Mouse (Mus musculus): Measurements from ENCODE around the gene Slc6a11.

Slc6a11 gene

GRCm38 (mm10) chr6:114273997-114274728 is 143.1 kb downstream of the Slc6a11 start:
- Histone ChIP-seq H3K4me3 (replicated peaks; ENCODE audit: low read length) (no peak overlapping the region), H3K27me3 (ENCODE audit: insufficient read depth, low read length) (peaks cover 70% of the 10 kb centered on the region), H3K4me1 (replicated peaks; ENCODE audit: low read depth, low read length) (no peaks in the 10 kb centered on the region; the same call in none of the 2 replicates), H3K9me3 (ENCODE audit: low read length) (no peaks in the 10 kb centered on the region), H3K36me3 (ENCODE audit: insufficient read depth, low read length) (no peaks in the 10 kb centered on the region)
- TF ChIP-seq POU5F1 (IDR thresholded peaks at IDR 0.05; ENCODE audit: borderline replicate concordance, low read length), result no peak
- TF ChIP-seq NANOG (IDR thresholded peaks at IDR 0.05; ENCODE audit: borderline replicate concordance, low read length), result no peak
- TF ChIP-seq CTCF (conservative IDR thresholded peaks at IDR 0.05; ENCODE audit: low read length), result no peak

- Histone ChIP-seq H3K27me3 (ENCODE audit: insufficient read depth, low read length) (peaks cover 71% of the 10 kb centered on the region), H3K4me3 (replicated peaks; ENCODE audit: low read length) (no peak overlapping the region), H3K4me1 (replicated peaks; ENCODE audit: low read depth, low read length) (no peaks in the 10 kb centered on the region; the same call in 1 of the 2 replicates), H3K9me3 (ENCODE audit: low read length) (no peaks in the 10 kb centered on the region), H3K36me3 (ENCODE audit: insufficient read depth, low read length) (no peaks in the 10 kb centered on the region)
- TF ChIP-seq POU5F1 (IDR thresholded peaks at IDR 0.05; ENCODE audit: borderline replicate concordance, low read length), result no peak
- TF ChIP-seq CTCF (conservative IDR thresholded peaks at IDR 0.05; ENCODE audit: low read length), result peak; percentile 35
- TF ChIP-seq NANOG (IDR thresholded peaks at IDR 0.05; ENCODE audit: borderline replicate concordance, low read length), result no peak
Measured at GRCm38 (mm10) chr6:114275800-114276199, 144.8 kb downstream of the Slc6a11 start.

- peaks cover 70% of the 10 kb centered on the region for H3K27me3 ChIP-seq (ENCODE audit: insufficient read depth, low read length)
- TF ChIP-seq NANOG (IDR thresholded peaks at IDR 0.05; ENCODE audit: borderline replicate concordance, low read length) (no peak), POU5F1 (IDR thresholded peaks at IDR 0.05; ENCODE audit: borderline replicate concordance, low read length) (no peak), CTCF (conservative IDR thresholded peaks at IDR 0.05; ENCODE audit: low read length) (no peak)
- no peaks in the 10 kb centered on the region for H3K9me3 ChIP-seq (ENCODE audit: low read length)
- H3K4me3 ChIP-seq (replicated peaks; ENCODE audit: low read length), result peak within 1 kb of the TSS; percentile 78
- no peaks in the 10 kb centered on the region for H3K36me3 ChIP-seq (ENCODE audit: insufficient read depth, low read length)
- peaks cover 47% of the 10 kb centered on the region for H3K4me1 ChIP-seq (replicated peaks; ENCODE audit: low read depth, low read length)
Measured at GRCm38 (mm10) chr6:114282469-114283277, 151.6 kb downstream of the Slc6a11 start, which contains the start of gene Slc6a1. Gene Slc6a1, plus strand, starts transcription at chr6:114282635.

- Histone ChIP-seq H3K36me3 (ENCODE audit: insufficient read depth, low read length) (no peaks in the 10 kb centered on the region), H3K27me3 (ENCODE audit: insufficient read depth, low read length) (peaks cover 66% of the 10 kb centered on the region), H3K4me1 (replicated peaks; ENCODE audit: low read depth, low read length) (peaks cover 47% of the 10 kb centered on the region), H3K9me3 (ENCODE audit: low read length) (no peaks in the 10 kb centered on the region), H3K4me3 (replicated peaks; ENCODE audit: low read length) (peak overlapping the region; percentile 78)
- TF ChIP-seq CTCF (conservative IDR thresholded peaks at IDR 0.05; ENCODE audit: low read length) (no peak), NANOG (IDR thresholded peaks at IDR 0.05; ENCODE audit: borderline replicate concordance, low read length) (no peak), POU5F1 (IDR thresholded peaks at IDR 0.05; ENCODE audit: borderline replicate concordance, low read length) (no peak)
Measured at GRCm38 (mm10) chr6:114283278-114283770, 152.3 kb downstream of the Slc6a11 start.

GRCm38 (mm10) chr6:114283927-114284703 is 153.1 kb downstream of the Slc6a11 start:
- H3K4me3 ChIP-seq (replicated peaks; ENCODE audit: low read length), result peak overlapping the region; percentile 78
- H3K36me3 ChIP-seq (ENCODE audit: insufficient read depth, low read length), result no peaks in the 10 kb centered on the region
- peaks cover 47% of the 10 kb centered on the region for H3K4me1 ChIP-seq (replicated peaks; ENCODE audit: low read depth, low read length)
- peaks cover 68% of the 10 kb centered on the region for H3K27me3 ChIP-seq (ENCODE audit: insufficient read depth, low read length)
- no peaks in the 10 kb centered on the region for H3K9me3 ChIP-seq (ENCODE audit: low read length)
- peak; percentile 86 for TF ChIP-seq NANOG (IDR thresholded peaks at IDR 0.05; ENCODE audit: borderline replicate concordance, low read length)
- no peak for TF ChIP-seq CTCF (conservative IDR thresholded peaks at IDR 0.05; ENCODE audit: low read length)
- no peak for TF ChIP-seq POU5F1 (IDR thresholded peaks at IDR 0.05; ENCODE audit: borderline replicate concordance, low read length)

- no peaks in the 10 kb centered on the region for H3K36me3 ChIP-seq (ENCODE audit: insufficient read depth, low read length)
- H3K27me3 ChIP-seq (ENCODE audit: insufficient read depth, low read length), result peaks cover 65% of the 10 kb centered on the region
- H3K4me1 ChIP-seq (replicated peaks; ENCODE audit: low read depth, low read length), result peaks cover 47% of the 10 kb centered on the region
- 0 out of 2 replicates have a peak overlapping the region, but pooled peaks have one; percentile 23 for H3K4me3 ChIP-seq (replicated peaks; ENCODE audit: low read length)
- TF ChIP-seq CTCF (conservative IDR thresholded peaks at IDR 0.05; ENCODE audit: low read length) (no peak), NANOG (IDR thresholded peaks at IDR 0.05; ENCODE audit: borderline replicate concordance, low read length) (no peak), POU5F1 (IDR thresholded peaks at IDR 0.05; ENCODE audit: borderline replicate concordance, low read length) (no peak)
- H3K9me3 ChIP-seq (ENCODE audit: low read length), result no peaks in the 10 kb centered on the region
Measured at GRCm38 (mm10) chr6:114285424-114285823, 154.4 kb downstream of the Slc6a11 start.

GRCm38 (mm10) chr6:114289106-114289505 is 158.1 kb downstream of the Slc6a11 start:
- no peaks in the 10 kb centered on the region for H3K9me3 ChIP-seq (ENCODE audit: low read length)
- TF ChIP-seq CTCF (conservative IDR thresholded peaks at IDR 0.05; ENCODE audit: low read length), result no peak
- no peak for TF ChIP-seq NANOG (IDR thresholded peaks at IDR 0.05; ENCODE audit: borderline replicate concordance, low read length)
- TF ChIP-seq POU5F1 (IDR thresholded peaks at IDR 0.05; ENCODE audit: borderline replicate concordance, low read length), result no peak
- H3K4me3 ChIP-seq (replicated peaks; ENCODE audit: low read length), result no peak overlapping the region
- H3K27me3 ChIP-seq (ENCODE audit: insufficient read depth, low read length), result peaks cover 44% of the 10 kb centered on the region
- H3K36me3 ChIP-seq (ENCODE audit: insufficient read depth, low read length), result no peaks in the 10 kb centered on the region
- H3K4me1 ChIP-seq (replicated peaks; ENCODE audit: low read depth, low read length), result peaks cover 30% of the 10 kb centered on the region
